Mouse (Mus musculus): ENCODE data around the gene 4933402D24Rik. TPM values are rescaled to one million over a fixed set of nuclear protein-coding genes. Genes with fewer than 3 reads are reported as not detected.

4933402D24Rik gene
- not detected in 2 replicates for polyA plus RNA-seq (2012)

GRCm38 (mm10) chr1:63769167-63769566 is at the start of gene 4933402D24Rik:
Gene 4933402D24Rik, minus strand, starts transcription at chr1:63769267.
- TF ChIP-seq GATA1 (IDR thresholded peaks at IDR 0.05; ENCODE audit: low read length): no peak

GRCm38 (mm10) chr1:63808584-63808983 is 39.5 kb upstream of the 4933402D24Rik start:
- no peak for TF ChIP-seq GATA1 (IDR thresholded peaks at IDR 0.05; ENCODE audit: low read length)

- TF ChIP-seq GATA1 (IDR thresholded peaks at IDR 0.05; ENCODE audit: low read length): no peak
Observed at GRCm38 (mm10) chr1:63805095-63805494, 36.0 kb upstream of the 4933402D24Rik start.

DNA sequence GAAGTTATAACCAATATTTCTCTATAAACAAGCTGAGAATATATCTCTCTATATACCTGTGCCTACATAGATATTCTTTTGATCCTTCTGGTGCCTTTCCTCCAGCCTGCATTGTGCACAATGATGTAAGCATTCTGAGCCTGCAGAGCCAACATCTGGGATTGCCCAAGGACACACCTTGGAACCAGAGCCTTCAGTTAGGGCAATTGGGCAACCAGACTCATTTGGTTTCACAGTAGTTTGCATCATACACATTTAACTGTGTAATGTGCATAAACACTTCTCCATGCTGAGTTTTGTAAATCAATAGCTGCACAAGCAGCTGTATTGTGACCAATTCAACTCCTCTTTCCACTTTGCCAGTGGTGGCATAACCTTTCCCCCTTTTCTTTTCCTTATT is 25.3 kb upstream of the 4933402D24Rik start:
- TF ChIP-seq GATA1 (IDR thresholded peaks at IDR 0.05; ENCODE audit: low read length): no peak

DNA sequence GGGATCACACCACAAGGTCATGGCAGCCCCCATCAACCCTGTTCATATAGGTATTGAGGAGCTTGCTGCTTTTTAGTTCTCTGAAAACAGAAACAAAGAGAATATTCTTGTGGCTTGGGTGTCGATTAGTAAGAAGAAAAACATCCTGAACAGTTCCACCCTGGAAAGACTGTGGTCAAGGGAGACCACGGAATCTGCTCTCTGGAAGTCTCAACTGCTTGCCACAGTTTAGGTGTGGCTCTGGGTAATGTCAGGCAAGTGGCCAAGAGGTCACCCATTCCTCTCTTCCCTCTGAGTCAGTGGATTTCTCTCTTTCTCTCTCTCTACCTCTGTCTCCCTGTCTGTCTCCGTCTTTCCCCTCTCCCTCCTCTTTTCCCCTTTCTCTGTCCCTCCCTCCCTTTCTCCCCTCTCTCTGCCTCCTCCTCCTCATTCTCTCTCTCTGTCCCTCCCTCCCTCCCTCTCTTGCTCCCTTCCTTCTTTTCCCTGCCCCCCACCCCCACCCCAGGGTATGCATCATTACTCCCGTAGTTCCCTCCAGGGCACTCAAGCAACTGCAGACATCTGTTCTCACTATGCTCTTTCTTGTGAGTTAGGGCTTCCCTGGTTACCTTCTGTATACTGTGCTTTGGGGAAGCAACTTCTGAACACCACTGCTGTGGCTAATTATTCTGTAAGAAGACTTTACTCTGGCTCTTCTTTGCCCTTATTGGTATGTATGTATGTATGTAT is 8.0 kb upstream of the 4933402D24Rik start:
- TF ChIP-seq GATA1 (IDR thresholded peaks at IDR 0.05; ENCODE audit: low read length): no peak

- TF ChIP-seq GATA1 (IDR thresholded peaks at IDR 0.05; ENCODE audit: low read length): no peak
Observed at GRCm38 (mm10) chr1:63776396-63776795, 7.3 kb upstream of the 4933402D24Rik start.

GRCm38 (mm10) chr1:63770309-63770708 is 1.2 kb upstream of the 4933402D24Rik start:
- no peak for TF ChIP-seq GATA1 (IDR thresholded peaks at IDR 0.05; ENCODE audit: low read length)

DNA sequence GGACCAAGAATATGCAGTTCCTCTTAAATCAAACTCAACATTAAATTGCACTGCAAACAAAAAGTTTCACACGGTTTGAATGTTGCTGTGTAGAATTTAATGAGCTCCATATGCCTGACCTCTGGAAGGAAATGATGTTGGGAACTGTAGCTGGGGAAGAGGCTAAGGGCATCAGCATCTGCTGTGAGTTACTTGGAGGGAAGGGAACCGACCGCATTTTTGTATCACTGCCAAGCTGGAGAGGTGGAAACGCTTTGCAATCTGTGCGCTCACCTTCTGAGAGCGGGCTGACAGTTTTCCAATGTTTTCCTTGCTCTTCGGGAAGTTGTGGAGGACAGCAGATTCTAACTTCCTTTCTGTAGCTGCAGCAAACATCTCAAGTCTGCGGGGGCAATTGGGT is 955 bp downstream of the 4933402D24Rik start:
- no peak for TF ChIP-seq GATA1 (IDR thresholded peaks at IDR 0.05; ENCODE audit: low read length)

DNA sequence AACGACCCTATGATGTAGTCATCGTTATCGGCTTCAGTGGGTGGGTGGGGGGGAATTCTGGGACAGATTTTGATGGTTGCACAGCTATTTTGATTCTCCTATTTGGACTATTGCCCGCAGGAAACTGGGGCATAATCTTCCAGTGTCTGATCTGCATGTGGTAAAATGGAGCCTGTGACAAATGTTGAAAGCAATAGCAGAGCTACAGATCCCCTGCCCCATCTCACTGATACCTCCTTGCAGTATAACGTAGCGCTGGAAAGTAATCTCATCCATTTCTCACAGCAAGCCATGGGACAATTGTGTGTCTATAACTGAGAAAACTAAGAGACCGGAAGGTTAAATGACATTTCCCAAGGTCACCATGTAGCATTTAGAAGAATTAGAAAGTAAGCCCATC is 4.7 kb downstream of the 4933402D24Rik start:
- TF ChIP-seq GATA1 (IDR thresholded peaks at IDR 0.05; ENCODE audit: low read length): no peak

GRCm38 (mm10) chr1:63763881-63764386 is 5.1 kb downstream of the 4933402D24Rik start:
- TF ChIP-seq GATA1 (IDR thresholded peaks at IDR 0.05; ENCODE audit: low read length): no peak

- no peak for TF ChIP-seq GATA1 (IDR thresholded peaks at IDR 0.05; ENCODE audit: low read length)
Observed at GRCm38 (mm10) chr1:63763212-63763694, 5.8 kb downstream of the 4933402D24Rik start.

DNA sequence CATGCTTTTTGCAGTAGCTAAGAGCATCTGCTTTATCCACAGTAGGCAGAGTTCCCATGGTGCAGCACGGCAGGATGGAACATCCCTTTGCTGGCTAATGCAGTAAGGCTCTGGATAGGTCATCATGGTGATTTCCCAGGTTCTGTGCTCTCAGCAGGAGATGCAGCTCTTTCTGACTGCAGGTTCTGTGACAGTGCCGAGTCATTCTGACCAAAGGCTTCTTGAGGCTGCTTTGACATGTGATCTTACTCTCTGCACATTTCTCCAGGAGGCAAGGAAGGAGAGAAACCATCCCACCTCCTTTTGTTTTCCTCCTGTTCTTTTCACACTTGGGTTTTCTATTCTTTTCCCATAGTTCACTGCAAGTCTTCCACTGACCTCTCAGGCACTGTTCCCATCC is 13.1 kb downstream of the 4933402D24Rik start:
- TF ChIP-seq GATA1 (IDR thresholded peaks at IDR 0.05; ENCODE audit: low read length): no peak

DNA sequence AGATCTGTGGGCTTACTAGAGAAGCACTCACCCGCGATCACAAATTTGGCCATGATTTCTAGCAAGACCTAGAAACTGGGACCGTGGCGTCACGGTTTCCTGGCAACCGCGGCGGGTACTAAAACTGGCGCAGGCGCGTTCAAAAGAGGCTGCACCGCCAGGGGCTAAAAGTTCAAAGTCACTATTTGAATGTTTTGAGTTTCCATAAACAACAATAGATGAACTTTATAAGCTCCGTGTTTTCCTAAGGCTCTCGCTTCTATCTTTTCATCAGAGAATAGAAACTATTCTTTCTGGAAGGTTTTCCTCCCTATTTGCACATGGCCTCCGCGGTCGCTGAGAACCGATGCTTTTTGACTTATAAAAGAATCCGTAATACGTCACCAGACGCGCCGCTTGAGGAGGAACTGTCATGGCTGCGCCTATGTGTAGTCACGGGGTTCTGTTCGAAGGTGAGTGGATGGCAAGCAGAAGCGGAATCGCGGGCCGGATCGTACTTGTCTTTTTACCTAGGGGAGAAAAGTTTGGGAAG is 38.8 kb downstream of the 4933402D24Rik start, which contains the start of the genes Mdh1b and Fastkd2:
Gene Mdh1b (minus strand): TSS at position 79 of the 532 bp plus-strand sequence.
Gene Fastkd2 (plus strand): TSS at position 375 of the 532 bp plus-strand sequence.
- TF ChIP-seq GATA1 (IDR thresholded peaks at IDR 0.05; ENCODE audit: low read length): no peak

GRCm38 (mm10) chr1:63729796-63730195 is 39.3 kb downstream of the 4933402D24Rik start:
- no peak for TF ChIP-seq GATA1 (IDR thresholded peaks at IDR 0.05; ENCODE audit: low read length)

GRCm38 (mm10) chr1:63720161-63720560 is 48.9 kb downstream of the 4933402D24Rik start:
- no peak for TF ChIP-seq GATA1 (IDR thresholded peaks at IDR 0.05; ENCODE audit: low read length)

- TF ChIP-seq GATA1 (IDR thresholded peaks at IDR 0.05; ENCODE audit: low read length): no peak
Observed at GRCm38 (mm10) chr1:63708876-63709275, 60.2 kb downstream of the 4933402D24Rik start.

GRCm38 (mm10) chr1:63705733-63706132 is 63.3 kb downstream of the 4933402D24Rik start:
- no peak for TF ChIP-seq GATA1 (IDR thresholded peaks at IDR 0.05; ENCODE audit: low read length)

Other genes with a start within 250 kb of the 4933402D24Rik start
- not detected in 2 replicates for gene Gm39653, start 153.3 kb downstream of the 4933402D24Rik start, polyA plus RNA-seq (2012)
- gene Dytn, start 82.3 kb downstream of the 4933402D24Rik start, polyA plus RNA-seq (2012): not detected in 2 replicates
- gene Mdh1b, start 38.9 kb downstream of the 4933402D24Rik start, polyA plus RNA-seq (2012): not detected in 2 replicates
- gene Fastkd2, start 38.7 kb downstream of the 4933402D24Rik start, polyA plus RNA-seq (2012): 3.1 and 3.9 TPM in 2 replicates

Data from G1E-ER4 (cell line).